Mouse (Mus musculus) olfactory bulb, adult 2 months (tissue): Measurements from ENCODE around the gene Rgl1.

Experiments used
- CTCF ChIP-seq: fragments of 200-500 bp; IDR thresholded peaks from 2 replicates; pipeline ENCODE4 v1.5.1; 2012; ENCODE audit warnings: low read depth, mild to moderate bottlenecking, low read length, moderate library complexity; ENCODE audit not compliant: insufficient read depth
- POLR2A ChIP-seq: fragments of 200-500 bp; IDR thresholded peaks from 2 replicates; pipeline ENCODE4 v1.6.1; 2012; ENCODE audit warnings: mild to moderate bottlenecking, low read depth, low read length, moderate library complexity; ENCODE audit not compliant: insufficient read depth

GRCm38 (mm10) chr1:152656601-152657000 lies 109.5 kb downstream of the Rgl1 start:
- TF ChIP-seq POLR2A (no peak), CTCF (no peak)
